Mouse (Mus musculus): ENCODE measurements around the gene Tns1.

- TF ChIP-seq EP300 (IDR thresholded peaks at IDR 0.05; ENCODE audit: insufficient read depth, low read depth, low read length) (no peak), CTCF (IDR thresholded peaks at IDR 0.05; ENCODE audit: low read depth, low read length) (no peak)
These were observed 188.7 kb downstream of the Tns1 start for GRCm38 (mm10) chr1:73935442-73936080.

Data from ES-Bruce4 (cell line).